Mouse (Mus musculus) intestine, embryonic 14.5 days (tissue): ENCODE measurements around the gene Erich3. TPM values are rescaled to one million over a fixed set of nuclear protein-coding genes. Genes with fewer than 3 reads are reported as not detected.

Experiments
- ATAC-seq: fragments of 200-750 bp; cut with Nextera tagmentation; replicated peaks from 2 replicates; pipeline ENCODE4 v1.8.0; 2017; ENCODE audit warnings: low read depth, moderate number of reproducible peaks, moderate TSS enrichment, moderate library complexity; ENCODE audit not compliant: low FRiP score, low TSS enrichment
- DNase-seq: peaks from one replicate; pipeline ENCODE4 v3.0.0-alpha.2; 2018; ENCODE audit warnings: low spot score
- H3K27ac ChIP-seq: fragments of 300-500 bp; sonication (generic); 2 replicates; pipeline ENCODE4 v1.5.1; 2014; ENCODE audit warnings: low read depth, mild to moderate bottlenecking, control low read depth
- H3K27me3 ChIP-seq: fragments of 300-500 bp; sonication (generic); replicated peaks from 2 replicates; pipeline ENCODE4 v1.6.1; 2014; ENCODE audit warnings: low read length, control low read depth; ENCODE audit not compliant: control insufficient read depth, insufficient read depth
- H3K36me3 ChIP-seq: fragments of 300-500 bp; sonication (generic); 2 replicates; pipeline ENCODE4 v1.6.1; 2014; ENCODE audit warnings: low read length, control low read depth; ENCODE audit not compliant: control insufficient read depth, insufficient read depth
- H3K4me1 ChIP-seq: fragments of 300-500 bp; sonication (generic); replicated peaks from 2 replicates; pipeline ENCODE4 v1.6.1; 2014; ENCODE audit warnings: low read length, control low read depth, mixed read lengths; ENCODE audit not compliant: control insufficient read depth, insufficient read depth
- H3K4me2 ChIP-seq: fragments of 300-500 bp; sonication (generic); 2 replicates; pipeline ENCODE4 v1.6.1; 2014; ENCODE audit warnings: low read length
- H3K4me3 ChIP-seq: fragments of 300-500 bp; sonication (generic); 2 replicates; pipeline ENCODE4 v1.5.1; 2014; ENCODE audit warnings: low read depth, low read length, control low read depth, mixed read lengths
- H3K9ac ChIP-seq: fragments of 300-500 bp; sonication (generic); 2 replicates; pipeline ENCODE4 v1.6.1; 2014; ENCODE audit warnings: mild to moderate bottlenecking, low read length
- H3K9me3 ChIP-seq: fragments of 300-500 bp; sonication (generic); 2 replicates; pipeline ENCODE4 v1.6.1; 2016; ENCODE audit warnings: low read length, control low read depth; ENCODE audit not compliant: control insufficient read depth
- WGBS: fragments of 180-500 bp; shearing (Covaris S2); extraction: QIAGEN DNeasy Blood & Tissue Kit; methylation state at CpG from one replicate; pipeline ENCODE4 v1.1.7; 2014; 5-methylcytosine and 5-hydroxymethylcytosine counted together
- polyA plus RNA-seq: library from polyadenylated mRNA; unstranded; fragments of >200 nt; fragmentation: Nextera tagmentation; extraction: Ambion mirVana; gene quantifications from 2 replicates; pipeline ENCODE4 v1.2.1, GENCODE M21; 2014

The Erich3 gene
- polyA plus RNA-seq, 1 experiment from 2014 or later, result 0.09 TPM

DNA sequence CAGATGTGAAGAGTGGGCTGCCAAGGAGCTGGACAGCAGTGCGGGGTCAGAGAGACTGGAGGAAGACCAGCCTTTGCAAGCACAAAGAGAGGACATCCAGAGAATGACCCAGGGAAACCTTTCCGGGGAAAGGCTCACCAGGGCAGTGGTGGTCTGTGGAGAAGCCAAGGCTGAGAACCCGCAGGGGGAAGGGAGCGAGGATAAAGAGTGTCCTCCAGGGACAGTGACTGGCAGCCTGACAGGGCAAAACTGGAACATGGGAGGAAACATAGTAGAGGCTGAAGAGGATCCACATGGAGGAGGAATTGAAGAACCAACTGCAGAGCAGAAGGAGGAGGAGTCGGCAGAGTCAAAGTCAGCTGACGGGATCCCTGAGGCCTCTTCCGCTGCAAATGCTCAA, 100.5 kb downstream of the Erich3 start:
- Histone ChIP-seq H3K9me3 (no peaks in the 10 kb centered on the region), H3K9ac (no peak overlapping the region), H3K4me1 (no peaks in the 10 kb centered on the region), H3K4me3 (no peak overlapping the region), H3K36me3 (no peaks in the 10 kb centered on the region), H3K27me3 (no peaks in the 10 kb centered on the region), H3K27ac (no peak overlapping the region), H3K4me2 (no peak overlapping the region)
- ATAC-seq (no peak), DNase-seq (peak; percentile 41)
- WGBS, result 76% methylated on average over 7 of the region's 7 CpGs

DNA sequence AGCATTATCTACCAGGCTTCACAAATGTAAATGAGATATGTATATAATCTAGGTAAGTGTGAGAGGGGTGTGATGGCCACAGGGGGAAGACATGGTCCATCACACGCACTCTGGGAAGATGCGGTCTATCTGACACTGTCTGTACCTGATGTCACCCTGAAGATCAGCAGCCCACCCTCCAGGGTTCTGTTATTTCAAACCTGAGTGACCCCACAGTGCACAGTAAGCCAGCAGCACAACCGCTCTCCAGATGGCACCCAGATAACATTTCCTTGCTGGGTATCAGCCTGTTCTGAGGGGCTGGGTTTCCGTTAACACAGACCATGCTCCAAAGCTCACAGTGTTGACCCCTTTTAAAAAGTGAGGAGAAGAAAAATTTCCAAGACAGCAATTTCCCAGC, 102.7 kb downstream of the Erich3 start:
- Histone ChIP-seq H3K4me1 (no peaks in the 10 kb centered on the region), H3K27me3 (no peaks in the 10 kb centered on the region), H3K9ac (no peak overlapping the region), H3K36me3 (no peaks in the 10 kb centered on the region), H3K9me3 (no peaks in the 10 kb centered on the region), H3K4me2 (no peak overlapping the region), H3K4me3 (no peak overlapping the region), H3K27ac (no peak overlapping the region)
- ATAC-seq, result no peak
- DNase-seq, result peak; percentile 4
- 78% methylated on average over 4 of the region's 4 CpGs for WGBS

DNA sequence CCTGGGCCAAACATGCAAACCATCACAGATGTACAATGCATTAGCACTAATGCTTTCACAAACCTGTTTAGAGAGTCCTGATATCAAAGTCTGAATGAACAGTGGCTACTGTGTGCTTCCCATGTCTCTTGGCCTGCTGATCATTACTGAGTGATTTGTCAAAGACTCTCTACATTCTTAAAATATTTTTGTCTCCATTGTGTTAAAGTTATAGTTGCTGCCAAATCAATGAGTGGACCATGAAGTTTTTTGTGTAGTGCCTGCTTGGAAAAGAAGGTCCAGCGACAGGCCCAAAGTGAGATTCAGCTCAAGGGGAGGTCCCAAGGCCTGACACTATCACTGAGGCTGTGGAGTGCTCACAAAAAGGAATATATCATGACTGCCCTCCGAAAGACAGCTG, 108.0 kb downstream of the Erich3 start:
- DNase-seq, result no peak
- H3K27ac ChIP-seq, result no peak overlapping the region
- WGBS, result 90% methylated on average over 2 of the region's 2 CpGs

DNA sequence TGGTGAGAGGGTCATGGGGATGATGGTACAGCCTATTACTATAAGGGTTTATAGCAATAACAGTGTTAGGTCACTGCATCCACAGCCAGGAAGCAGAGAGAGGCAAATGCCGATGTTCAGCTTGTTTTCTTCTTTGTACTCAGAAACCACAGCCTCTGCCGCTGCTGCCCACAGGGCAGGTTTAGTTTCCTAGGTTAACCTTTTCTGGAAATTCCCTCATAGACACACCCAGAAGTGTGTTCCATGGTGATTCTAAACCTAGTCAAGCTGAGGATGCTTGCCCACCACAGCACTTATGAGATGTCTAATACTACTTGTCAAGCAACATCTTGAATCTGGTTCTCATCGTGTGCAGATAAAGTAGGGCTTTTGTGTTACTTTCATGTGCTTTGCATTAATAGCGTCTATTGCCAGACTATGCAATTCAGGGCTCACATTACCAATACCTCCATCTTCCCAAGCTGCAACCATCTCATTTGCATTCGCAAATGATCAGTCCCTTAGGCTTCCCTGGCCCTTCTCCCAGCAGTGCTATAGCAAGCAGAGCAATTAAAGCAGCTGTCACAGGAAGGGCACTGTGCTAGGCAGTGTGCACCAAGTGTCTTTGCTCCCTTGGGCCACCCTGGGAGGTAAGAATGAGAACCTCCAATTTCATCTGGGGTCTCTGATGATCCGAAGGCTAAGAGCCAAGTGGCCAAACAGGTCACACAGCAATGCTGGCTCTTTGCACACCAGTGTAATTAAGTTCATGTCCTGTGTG, 115.4 kb downstream of the Erich3 start:
- Histone ChIP-seq H3K4me3 (no peak overlapping the region), H3K4me2 (no peak overlapping the region), H3K27me3 (no peaks in the 10 kb centered on the region), H3K4me1 (no peaks in the 10 kb centered on the region), H3K36me3 (no peaks in the 10 kb centered on the region), H3K27ac (no peak overlapping the region), H3K9me3 (no peaks in the 10 kb centered on the region), H3K9ac (no peak overlapping the region)
- WGBS, result 67% methylated on average over 6 of the region's 6 CpGs
- ATAC-seq (no peak), DNase-seq (no peak)

More for the DNA sequence above, 108.0 kb downstream of the Erich3 start:
- no peaks in the 10 kb centered on the region for H3K27me3 ChIP-seq
- no peak overlapping the region for H3K4me2 ChIP-seq
- no peak for ATAC-seq
- no peak overlapping the region for H3K4me3 ChIP-seq
- no peaks in the 10 kb centered on the region for H3K36me3 ChIP-seq
- no peaks in the 10 kb centered on the region for H3K4me1 ChIP-seq
- no peaks in the 10 kb centered on the region for H3K9me3 ChIP-seq
- no peak overlapping the region for H3K9ac ChIP-seq

DNA sequence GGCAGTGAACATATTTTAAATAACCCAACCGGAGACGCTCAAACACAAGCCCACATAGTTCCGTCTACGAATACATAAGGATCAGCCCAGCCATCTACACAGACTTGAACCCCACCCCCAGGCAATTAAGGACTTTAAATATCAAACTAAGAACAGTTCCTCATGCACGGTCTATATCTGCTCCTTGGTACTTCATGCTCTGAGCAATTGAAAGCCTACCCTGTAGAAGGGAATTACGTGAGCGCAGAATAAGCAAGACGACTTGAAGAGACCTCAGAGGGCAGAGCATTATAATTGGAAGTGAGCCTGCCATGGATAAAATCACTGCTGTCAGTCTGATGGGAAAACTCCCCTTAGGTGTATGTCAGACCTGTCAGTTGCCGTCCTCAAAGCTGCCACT, 122.7 kb downstream of the Erich3 start:
- Histone ChIP-seq H3K27ac (no peak overlapping the region), H3K9me3 (no peaks in the 10 kb centered on the region), H3K4me3 (no peak overlapping the region), H3K9ac (no peak overlapping the region), H3K27me3 (no peaks in the 10 kb centered on the region), H3K4me2 (no peak overlapping the region), H3K36me3 (no peaks in the 10 kb centered on the region), H3K4me1 (no peaks in the 10 kb centered on the region)
- 89% methylated on average over 9 of the region's 9 CpGs for WGBS
- DNase-seq (no peak), ATAC-seq (no peak)

DNA sequence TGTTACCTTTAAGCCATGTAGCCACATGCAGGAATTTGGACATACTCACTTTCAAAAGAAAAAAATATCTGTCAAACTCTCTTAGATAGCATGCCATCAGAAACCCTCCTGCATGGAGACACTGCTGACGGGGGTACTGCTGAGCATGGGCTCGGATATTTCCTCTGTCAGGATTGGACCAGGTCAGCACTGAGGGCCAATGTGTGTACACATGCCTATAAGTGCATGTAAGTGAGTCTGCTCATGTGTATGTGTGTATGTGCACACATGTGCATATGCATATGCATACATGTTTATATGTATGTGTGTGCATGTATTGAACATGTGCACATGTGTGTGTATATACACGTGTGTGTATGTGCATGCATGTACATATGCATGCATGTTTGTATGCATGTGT, 124.0 kb downstream of the Erich3 start:
- peak; percentile 35 for DNase-seq
- WGBS, result 78% methylated on average over 3 of the region's 3 CpGs
- no peak overlapping the region for H3K9ac ChIP-seq
- no peak overlapping the region for H3K4me2 ChIP-seq
- H3K36me3 ChIP-seq, result no peaks in the 10 kb centered on the region
- no peak overlapping the region for H3K27ac ChIP-seq
- H3K27me3 ChIP-seq, result no peaks in the 10 kb centered on the region
- no peaks in the 10 kb centered on the region for H3K4me1 ChIP-seq
- H3K4me3 ChIP-seq, result no peak overlapping the region
- no peak for ATAC-seq
- no peaks in the 10 kb centered on the region for H3K9me3 ChIP-seq

DNA sequence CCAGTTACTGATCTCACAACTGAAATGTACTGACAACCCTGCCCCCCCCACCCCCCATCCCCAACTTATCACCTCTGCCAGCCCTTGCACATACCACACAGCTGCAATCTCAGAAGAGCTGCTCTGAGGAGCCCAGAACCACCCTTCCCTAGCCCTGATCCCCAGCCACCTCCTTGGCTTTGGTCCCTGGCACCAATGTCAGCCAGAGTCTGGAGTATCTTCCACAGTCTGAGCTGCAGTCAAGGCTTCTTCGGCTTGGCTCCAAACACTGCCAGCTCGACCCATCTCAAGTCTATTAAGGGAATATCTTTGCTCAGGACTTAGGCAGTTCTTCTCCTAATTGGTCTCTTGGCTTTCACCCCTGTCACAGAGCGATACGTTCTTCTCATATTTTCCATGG, 129.9 kb downstream of the Erich3 start:
- Histone ChIP-seq H3K9ac (no peak overlapping the region), H3K4me3 (no peak overlapping the region), H3K27me3 (no peaks in the 10 kb centered on the region), H3K27ac (no peak overlapping the region), H3K4me2 (no peak overlapping the region), H3K36me3 (no peaks in the 10 kb centered on the region), H3K9me3 (no peaks in the 10 kb centered on the region), H3K4me1 (no peaks in the 10 kb centered on the region)
- ATAC-seq, result no peak
- no peak for DNase-seq
- 91% methylated on average over 4 of the region's 4 CpGs for WGBS

DNA sequence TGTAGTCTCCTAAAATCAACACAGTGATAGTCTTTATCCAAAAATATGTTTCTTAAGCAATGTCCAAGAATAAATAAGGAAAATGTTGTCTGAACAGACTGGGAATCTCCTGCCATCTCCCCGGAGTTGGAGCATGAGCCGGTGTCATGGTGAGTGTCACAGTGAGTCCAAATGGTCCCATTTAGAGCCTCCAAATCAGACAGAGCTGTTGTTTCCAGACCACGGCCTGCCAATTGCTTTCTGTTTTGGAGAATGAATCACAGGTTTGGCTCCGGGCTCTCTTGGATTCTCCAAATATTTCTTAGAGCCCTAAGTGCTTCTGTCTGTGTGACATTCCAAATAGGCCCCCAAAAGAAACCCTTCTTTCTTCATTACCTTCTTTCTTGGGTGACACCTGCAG, 135.1 kb downstream of the Erich3 start:
- Histone ChIP-seq H3K36me3 (no peaks in the 10 kb centered on the region), H3K4me3 (no peak overlapping the region), H3K27ac (no peak overlapping the region), H3K9ac (no peak overlapping the region), H3K4me2 (no peak overlapping the region), H3K27me3 (no peaks in the 10 kb centered on the region), H3K4me1 (no peaks in the 10 kb centered on the region), H3K9me3 (no peaks in the 10 kb centered on the region)
- DNase-seq (no peak), ATAC-seq (no peak)
- WGBS, result 69% methylated on average over 4 of the region's 4 CpGs

DNA sequence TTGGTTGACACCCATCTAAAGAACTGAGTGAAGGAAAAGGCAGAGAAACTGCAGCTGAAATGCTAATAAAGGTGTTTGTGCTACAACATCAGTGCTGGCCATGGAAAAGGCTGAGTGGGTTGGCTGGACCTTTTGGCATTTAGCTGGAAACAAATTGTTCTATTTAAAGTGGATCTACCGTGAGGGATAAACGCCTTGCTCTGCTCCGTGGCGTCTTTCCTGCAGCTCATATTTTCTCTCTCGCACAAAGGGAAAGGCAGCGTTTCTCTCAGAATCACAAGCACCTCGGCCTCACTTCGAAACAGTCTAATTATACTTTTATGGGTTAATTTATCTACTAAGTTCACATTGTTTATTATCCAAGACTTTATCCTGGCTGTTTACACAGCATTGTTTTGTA, 136.8 kb downstream of the Erich3 start:
- WGBS, result 52% methylated on average over 8 of the region's 8 CpGs
- ATAC-seq, result no peak
- no peak overlapping the region for H3K4me2 ChIP-seq

More for the DNA sequence above, 136.8 kb downstream of the Erich3 start:
- DNase-seq, result no peak
- Histone ChIP-seq H3K27me3 (no peaks in the 10 kb centered on the region), H3K4me3 (no peak overlapping the region), H3K4me1 (no peaks in the 10 kb centered on the region), H3K36me3 (no peaks in the 10 kb centered on the region), H3K27ac (no peak overlapping the region), H3K9ac (no peak overlapping the region), H3K9me3 (no peaks in the 10 kb centered on the region)
